Mouse (Mus musculus) ES-Bruce4 (cell line): ENCODE measurements around the gene Slc45a1. TPM values are rescaled to one million over a fixed set of nuclear protein-coding genes. Genes with fewer than 3 reads are reported as not detected.

Experiments used
- H3K27ac ChIP-seq: 2 replicates; pipeline ENCODE4 v1.5.1; 2012; ENCODE audit warnings: low read length, inconsistent platforms; ENCODE audit not compliant: insufficient read depth
- H3K27me3 ChIP-seq: 2 replicates; pipeline ENCODE4 v1.6.1; 2012; ENCODE audit warnings: mild to moderate bottlenecking, low read length, inconsistent platforms; ENCODE audit not compliant: control insufficient read depth, poor library complexity, insufficient read depth, severe bottlenecking
- H3K36me3 ChIP-seq: 2 replicates; pipeline ENCODE4 v1.6.1; 2012; ENCODE audit warnings: inconsistent platforms, mild to moderate bottlenecking, low read length, moderate library complexity; ENCODE audit not compliant: control insufficient read depth, poor library complexity, insufficient read depth, severe bottlenecking
- H3K4me1 ChIP-seq: one replicate; pipeline ENCODE4 v1.8.1; 2011; ENCODE audit warnings: low read length; ENCODE audit not compliant: control insufficient read depth, insufficient read depth
- H3K4me3 ChIP-seq: 2 replicates; pipeline ENCODE4 v1.5.1; 2011; ENCODE audit warnings: low read depth, mild to moderate bottlenecking, low read length
- H3K9ac ChIP-seq: 2 replicates; pipeline ENCODE4 v1.6.1; 2012; ENCODE audit warnings: low read depth, mild to moderate bottlenecking, inconsistent platforms; ENCODE audit not compliant: poor library complexity, severe bottlenecking
- H3K9me3 ChIP-seq: replicated peaks from 2 replicates; pipeline ENCODE4 v1.6.1; 2012; ENCODE audit warnings: mild to moderate bottlenecking, low read length, inconsistent platforms; ENCODE audit not compliant: control insufficient read depth, poor library complexity, insufficient read depth, severe bottlenecking
- CTCF ChIP-seq: IDR thresholded peaks from one replicate; pipeline ENCODE4 v1.8.1; 2011; ENCODE audit warnings: low read depth, low read length
- EP300 ChIP-seq: IDR thresholded peaks from 2 replicates; pipeline ENCODE4 v1.6.1; 2011; ENCODE audit warnings: low read depth, low read length; ENCODE audit not compliant: insufficient read depth
- POLR2A ChIP-seq: IDR thresholded peaks from one replicate; pipeline ENCODE4 v1.8.1; 2011; ENCODE audit warnings: low read length; ENCODE audit not compliant: insufficient read depth
- polyA plus RNA-seq: library from polyadenylated mRNA; stranded (reverse); fragments of >200 nt; gene quantifications from 2 replicates; pipeline ENCODE4 v1.2.4, GENCODE M21; 2011; ENCODE audit warnings: low read depth; ENCODE audit not compliant: missing spikeins, insufficient read depth, insufficient read length

Slc45a1 gene
- polyA plus RNA-seq, 1 experiment, result 0.90 TPM

DNA sequence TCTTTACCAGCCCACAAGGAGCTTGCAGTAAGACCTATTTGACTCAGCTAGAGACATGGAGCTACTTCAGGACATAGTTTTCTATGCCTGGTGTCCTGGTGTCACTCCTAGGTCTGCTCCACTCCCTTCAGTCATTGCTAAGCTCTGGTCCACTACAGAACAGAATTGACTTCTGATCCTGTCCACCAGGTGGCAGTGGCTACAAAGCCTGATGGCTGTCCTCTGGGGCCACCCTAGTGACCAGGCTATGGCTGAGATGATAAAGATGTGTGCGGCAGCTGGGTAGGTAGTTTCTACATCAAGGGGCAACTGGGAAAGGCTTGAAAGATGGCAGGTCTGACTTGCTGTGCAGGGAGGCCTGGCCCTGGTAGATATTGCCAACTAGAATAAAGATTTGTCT lies 26.5 kb downstream of the Slc45a1 start:
- Histone ChIP-seq H3K4me3 (no peak overlapping the region), H3K4me1 (no peaks in the 10 kb centered on the region), H3K27me3 (no peaks in the 10 kb centered on the region), H3K36me3 (no peaks in the 10 kb centered on the region), H3K9ac (no peak overlapping the region), H3K27ac (no peak overlapping the region), H3K9me3 (no peaks in the 10 kb centered on the region)
- TF ChIP-seq POLR2A, result no peak
- peak; percentile 81 for TF ChIP-seq CTCF
- TF ChIP-seq EP300, result no peak

DNA sequence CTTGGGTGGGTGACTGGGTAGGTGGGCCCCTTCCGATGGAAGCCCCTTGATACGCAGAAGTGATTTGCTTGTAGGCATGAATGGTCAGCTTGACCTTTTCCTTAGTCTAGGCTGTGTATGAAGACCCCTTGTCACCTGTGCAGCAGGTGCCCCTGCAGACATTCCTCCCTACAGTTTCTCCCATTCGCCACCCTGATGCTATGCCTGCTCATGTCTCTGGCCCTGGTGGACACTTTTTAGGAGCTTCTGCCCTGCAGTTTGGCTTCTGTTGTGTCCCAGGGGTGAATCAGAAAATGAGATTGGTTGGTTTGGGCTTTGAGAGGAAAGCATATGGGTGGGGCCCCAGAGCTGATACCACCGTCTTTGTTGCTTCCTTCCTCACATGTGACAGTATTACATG lies 27.0 kb downstream of the Slc45a1 start:
- no peak overlapping the region for H3K4me3 ChIP-seq
- H3K36me3 ChIP-seq, result no peaks in the 10 kb centered on the region
- H3K9me3 ChIP-seq, result no peaks in the 10 kb centered on the region
- TF ChIP-seq EP300 (no peak), CTCF (no peak), POLR2A (no peak)
- no peak overlapping the region for H3K9ac ChIP-seq
- H3K4me1 ChIP-seq, result no peaks in the 10 kb centered on the region
- H3K27ac ChIP-seq, result no peak overlapping the region
- no peaks in the 10 kb centered on the region for H3K27me3 ChIP-seq

DNA sequence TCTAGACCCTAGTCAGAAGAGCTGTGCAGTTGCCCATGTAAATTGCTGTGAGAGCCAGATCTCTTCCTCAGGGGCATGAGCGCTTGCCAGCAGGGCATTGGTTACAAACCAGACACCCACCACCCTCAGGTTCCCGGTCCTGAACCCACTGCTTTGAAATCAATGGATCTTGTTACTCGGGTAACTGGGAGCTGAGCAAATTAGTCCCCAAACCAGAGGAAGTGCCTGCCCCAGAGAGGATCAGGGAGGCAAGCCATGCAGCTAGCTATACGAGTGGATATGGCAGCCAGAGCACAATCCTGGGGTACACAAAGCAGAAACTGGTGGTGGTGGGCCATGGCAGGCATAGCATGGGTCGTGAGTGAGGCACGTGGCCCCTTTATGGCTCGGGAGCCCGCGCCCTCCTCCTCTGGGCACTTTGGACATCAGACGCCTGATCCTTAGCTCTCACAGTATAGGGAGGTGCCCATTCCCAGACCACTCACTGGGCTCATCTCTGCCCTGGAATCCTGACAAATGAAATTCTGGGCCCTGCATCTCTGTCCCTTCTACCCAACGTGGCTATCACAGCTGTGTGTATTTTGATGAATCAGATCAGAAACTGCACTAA lies 27.7 kb downstream of the Slc45a1 start:
- Histone ChIP-seq H3K4me1 (no peaks in the 10 kb centered on the region), H3K27ac (no peak overlapping the region), H3K9me3 (no peaks in the 10 kb centered on the region), H3K27me3 (no peaks in the 10 kb centered on the region), H3K36me3 (no peaks in the 10 kb centered on the region; the same call in 1 of the 2 replicates), H3K4me3 (no peak overlapping the region), H3K9ac (no peak overlapping the region)
- TF ChIP-seq EP300 (no peak), CTCF (no peak), POLR2A (no peak)

- H3K4me3 ChIP-seq, result no peak overlapping the region
- TF ChIP-seq POLR2A (no peak), EP300 (no peak), CTCF (no peak)
- no peaks in the 10 kb centered on the region for H3K27me3 ChIP-seq
- no peak overlapping the region for H3K9ac ChIP-seq
- no peak overlapping the region for H3K27ac ChIP-seq
- no peaks in the 10 kb centered on the region for H3K4me1 ChIP-seq
- H3K36me3 ChIP-seq, result peaks cover 3% of the 10 kb centered on the region; the same call in 1 of the 2 replicates
- no peaks in the 10 kb centered on the region for H3K9me3 ChIP-seq
Measured at GRCm38 (mm10) chr4:150622641-150623040, 29.3 kb downstream of the Slc45a1 start.

DNA sequence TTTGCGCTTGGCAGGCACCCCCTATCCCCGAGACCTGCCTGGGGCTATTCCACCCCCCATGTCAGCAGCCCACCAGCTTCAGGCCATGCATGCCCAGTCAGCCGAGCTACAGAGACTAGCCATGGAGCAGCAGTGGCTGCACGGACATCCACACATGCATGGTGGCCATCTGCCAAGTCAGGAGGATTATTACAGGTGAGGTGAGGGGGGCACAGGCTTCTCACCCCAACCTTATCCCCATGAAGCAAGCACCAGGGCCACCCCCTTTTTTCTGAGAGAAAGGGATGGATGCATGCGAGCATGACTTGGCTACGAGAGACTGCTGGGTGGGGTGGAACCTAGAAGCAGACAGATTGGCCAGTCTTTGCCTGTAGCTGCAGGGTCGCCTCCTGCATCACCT lies 33.0 kb downstream of the Slc45a1 start:
- H3K4me1 ChIP-seq, result no peaks in the 10 kb centered on the region
- no peaks in the 10 kb centered on the region for H3K9me3 ChIP-seq
- TF ChIP-seq POLR2A, result no peak
- TF ChIP-seq EP300, result no peak
- TF ChIP-seq CTCF, result no peak
- H3K9ac ChIP-seq, result no peak overlapping the region
- H3K4me3 ChIP-seq, result no peak overlapping the region
- H3K27ac ChIP-seq, result no peak overlapping the region
- no peaks in the 10 kb centered on the region for H3K27me3 ChIP-seq
- peaks cover 21% of the 10 kb centered on the region for H3K36me3 ChIP-seq

DNA sequence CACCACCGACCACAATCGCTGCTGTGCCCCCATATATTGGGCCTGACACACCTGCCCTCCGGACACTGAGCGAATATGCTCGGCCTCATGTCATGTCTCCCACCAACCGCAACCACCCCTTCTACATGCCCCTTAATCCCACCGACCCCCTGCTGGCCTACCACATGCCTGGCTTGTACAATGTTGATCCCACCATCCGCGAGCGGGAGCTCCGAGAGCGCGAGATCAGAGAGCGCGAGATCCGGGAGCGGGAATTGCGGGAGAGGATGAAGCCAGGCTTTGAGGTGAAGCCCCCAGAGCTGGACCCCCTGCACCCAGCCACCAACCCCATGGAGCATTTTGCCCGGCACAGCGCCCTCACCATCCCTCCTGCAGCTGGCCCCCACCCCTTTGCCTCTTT lies 35.1 kb downstream of the Slc45a1 start:
- Histone ChIP-seq H3K9me3 (no peaks in the 10 kb centered on the region), H3K27me3 (no peaks in the 10 kb centered on the region), H3K9ac (no peak overlapping the region), H3K4me1 (no peaks in the 10 kb centered on the region), H3K27ac (no peak overlapping the region), H3K36me3 (peaks cover 24% of the 10 kb centered on the region), H3K4me3 (no peak overlapping the region)
- TF ChIP-seq EP300 (no peak), CTCF (no peak), POLR2A (no peak)
